15 mouse cellular contexts compared by ENCODE assay signal in the genomic region with DNA sequence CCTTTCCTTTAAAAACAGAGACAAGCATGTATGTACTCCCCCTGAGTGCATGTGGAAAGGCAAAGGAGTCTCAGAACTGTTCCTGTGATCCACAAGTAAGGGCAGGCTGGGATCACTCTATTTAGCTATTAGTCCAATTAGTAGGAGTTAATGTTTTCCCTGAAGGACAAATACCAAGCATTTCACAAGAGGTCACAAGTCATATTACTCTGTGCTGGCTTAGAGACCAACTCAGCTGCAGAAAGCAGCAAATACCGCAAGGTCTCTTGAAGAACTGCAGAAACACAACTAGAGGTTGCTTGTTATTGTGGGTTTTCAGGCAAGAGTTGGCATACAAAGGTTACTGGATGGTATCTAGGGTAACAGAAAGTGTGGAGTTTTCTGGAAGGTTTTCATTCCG. TPM values are rescaled to one million over a fixed set of nuclear protein-coding genes. Genes with fewer than 3 reads are reported as not detected.
A peak's percentile ranks its signal among the peaks of the same experiment; 100 is the strongest.
DNase-seq lines count a peak whose midpoint lies in the region; ATAC-seq lines count a peak whose summit lies in the region.
"Had no signal": no experiment of that assay in that cellular context is flagged by ENCODE, and none has a peak within 500 bp of the region (broad histone marks: within the 10 kb centered on the region; RNA-seq: fewer than 3 reads in every experiment).

No protein-coding gene starts in this region.

- no peaks in the 10 kb centered on the region for H3K36me3 ChIP-seq in liver, embryonic 12.5 days
- H3K36me3 ChIP-seq in liver, embryonic 11.5 days (ENCODE audit: control insufficient read depth, insufficient read depth, low read length) = no peaks in the 10 kb centered on the region

- ATAC-seq in liver, embryonic 12.5 days = 0 out of 2 replicates have a peak, but pooled peaks have one; percentile 42
- ATAC-seq in liver, embryonic 11.5 days (replicated peaks; ENCODE audit: low FRiP score) = no peak; the same call in 1 of the 2 replicates
- ATAC-seq in megakaryocyte-erythroid progenitor cell, adult 5-6 weeks (replicated peaks; ENCODE audit: low FRiP score, low TSS enrichment, poor library complexity, severe bottlenecking) = no peak
- ATAC-seq: midbrain, embryonic 16.5 days had no signal

- no peaks in the 10 kb centered on the region for H3K4me1 ChIP-seq in liver, embryonic 12.5 days
- H3K4me1 ChIP-seq in liver, embryonic 11.5 days (replicated peaks; ENCODE audit: control insufficient read depth, insufficient read depth, low read length) = peaks cover 3% of the 10 kb centered on the region

- no peak overlapping the region for H3K27ac ChIP-seq in liver, embryonic 12.5 days
- no peak overlapping the region for H3K27ac ChIP-seq in liver, embryonic 11.5 days (ENCODE audit: low read depth, low read length)

- H3K27me3 ChIP-seq in liver, embryonic 12.5 days (replicated peaks) = no peaks in the 10 kb centered on the region
- H3K27me3 ChIP-seq in liver, embryonic 11.5 days (replicated peaks; ENCODE audit: control insufficient read depth, insufficient read depth, low read length) = no peaks in the 10 kb centered on the region

- H3K4me2 ChIP-seq in liver, embryonic 12.5 days = no peak overlapping the region
- H3K4me2 ChIP-seq in liver, embryonic 11.5 days = no peak overlapping the region
- H3K4me2 ChIP-seq: lung, embryonic 14.5 days had no signal

- no peak overlapping the region for H3K9ac ChIP-seq in liver, embryonic 12.5 days
- no peak overlapping the region for H3K9ac ChIP-seq in liver, embryonic 11.5 days (ENCODE audit: low read depth, low read length)
- H3K9ac ChIP-seq: lung, embryonic 14.5 days had no signal

- H3K9me3 ChIP-seq in liver, embryonic 12.5 days (replicated peaks) = no peaks in the 10 kb centered on the region
- no peaks in the 10 kb centered on the region for H3K9me3 ChIP-seq in liver, embryonic 11.5 days (ENCODE audit: control insufficient read depth, low read length)

- DNase-seq in liver, embryonic 11.5 days (ENCODE audit: low spot score) = no peak
- DNase-seq in kidney, adult 11 months = peak; percentile 84
- DNase-seq in kidney, postnatal 14 days = peak; percentile 77
- peak; percentile 67 for DNase-seq in lung, postnatal 36 days
- no peak for DNase-seq in ovary, postnatal 10 days (ENCODE audit: low spot score)
- DNase-seq: adrenal gland, postnatal 36 days; cerebellum, adult 11 months; gastrocnemius, postnatal 10 days; heart, postnatal 4 days; lung, embryonic 14.5 days; right cerebral cortex, postnatal 14 days had no signal

- no peak overlapping the region for H3K4me3 ChIP-seq in liver, embryonic 12.5 days
- no peak overlapping the region for H3K4me3 ChIP-seq in liver, embryonic 11.5 days (ENCODE audit: low read depth, low read length)

- 69% methylated on average over 2 of the region's 2 CpGs for WGBS in liver, embryonic 12.5 days (ENCODE audit: insufficient replicate concordance)
- WGBS in liver, embryonic 11.5 days = 79% methylated on average over 2 of the region's 2 CpGs

RNA-seq across cellular contexts. Expression of gene Phldb2, which starts 59.6 kb away (rescaled TPM):
- 17.4 TPM in 2 replicates for polyA plus RNA-seq in liver, embryonic 12.5 days (2016; fragmentation: Nextera tagmentation; extraction: Ambion mirVana)
- polyA plus RNA-seq in liver, embryonic 11.5 days (2014; fragmentation: Nextera tagmentation; extraction: Ambion mirVana) = 24.3 and 25.9 TPM in 2 replicates
- total RNA-seq in megakaryocyte-erythroid progenitor cell, adult 5-6 weeks (2014; fragmentation: Nextera tagmentation) = not detected in 2 replicates
- not detected in 2 replicates for total RNA-seq in megakaryocyte-erythroid progenitor cell, adult 5-6 weeks (2017)
- total RNA-seq: neutrophil, adult 5-6 weeks had no signal

Comparison
In these comparisons a context has a peak if more than half of its experiments do, and no peak if none do; other contexts are left out.
1. DNase-seq: peak in kidney, adult 11 months (single experiment), kidney, postnatal 14 days (single experiment) and lung, postnatal 36 days (single experiment); none in liver, embryonic 11.5 days (single experiment) and ovary, postnatal 10 days (single experiment).